Mouse (Mus musculus) left cerebral cortex, adult 11 months (tissue): ENCODE measurements around the gene Nosip.
A peak's percentile ranks its signal among the peaks of the same experiment; 100 is the strongest.

Source experiments
- DNase-seq: peaks from one replicate; pipeline ENCODE4 v3.0.0; 2022; ENCODE audit warnings: low spot score

Gene Nosip

DNA sequence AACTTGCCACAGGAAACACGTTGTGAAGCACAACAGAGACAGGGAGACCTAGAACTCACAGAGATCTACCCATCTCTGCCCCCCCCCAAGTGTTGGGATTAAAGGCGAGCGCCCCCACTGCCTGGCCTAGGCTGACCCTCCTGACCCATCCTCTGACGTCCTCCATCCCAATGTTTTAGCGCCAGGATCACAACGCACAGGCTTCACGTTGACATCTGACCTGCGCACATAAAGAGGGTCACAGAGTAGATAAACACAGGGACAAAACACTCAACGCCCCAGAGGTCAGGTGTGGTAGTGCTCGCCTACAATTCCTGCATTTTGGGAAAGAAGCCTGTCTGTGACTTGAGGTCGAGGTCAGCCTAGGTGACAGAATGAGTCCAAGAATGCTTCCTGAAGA lies 25.5 kb upstream of the Nosip start:
- no peak for DNase-seq

DNA sequence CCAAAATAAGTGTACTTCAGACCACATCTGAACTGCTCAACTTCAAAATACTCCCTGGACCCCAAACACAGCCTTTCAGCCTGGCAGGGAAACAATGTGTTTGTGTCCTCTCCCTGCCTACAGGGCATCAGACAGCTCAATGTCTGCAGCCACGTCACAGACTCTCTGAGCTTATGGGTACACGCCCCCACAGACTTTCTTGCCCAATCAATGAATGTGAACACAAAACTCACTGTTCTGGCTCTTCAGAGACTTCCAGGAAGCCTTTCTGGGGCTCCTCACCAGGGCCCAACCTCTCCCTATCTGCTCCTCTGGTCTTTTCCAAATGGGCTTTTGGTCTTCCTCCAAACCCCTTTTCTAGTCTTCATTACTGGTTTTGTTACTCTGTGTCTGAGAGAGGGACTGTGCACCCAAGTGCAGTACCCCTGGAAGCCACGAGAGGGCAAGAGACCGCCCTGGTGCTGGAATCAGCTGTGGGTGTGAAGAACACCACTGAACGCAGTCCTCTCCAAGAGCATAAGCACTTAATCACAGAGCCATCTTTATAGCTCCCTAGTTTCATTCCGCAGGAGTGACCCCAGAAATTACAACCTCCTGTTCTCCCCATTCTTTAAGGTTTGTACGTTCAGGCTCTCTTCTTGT lies 24.4 kb upstream of the Nosip start:
- DNase-seq: no peak

DNA sequence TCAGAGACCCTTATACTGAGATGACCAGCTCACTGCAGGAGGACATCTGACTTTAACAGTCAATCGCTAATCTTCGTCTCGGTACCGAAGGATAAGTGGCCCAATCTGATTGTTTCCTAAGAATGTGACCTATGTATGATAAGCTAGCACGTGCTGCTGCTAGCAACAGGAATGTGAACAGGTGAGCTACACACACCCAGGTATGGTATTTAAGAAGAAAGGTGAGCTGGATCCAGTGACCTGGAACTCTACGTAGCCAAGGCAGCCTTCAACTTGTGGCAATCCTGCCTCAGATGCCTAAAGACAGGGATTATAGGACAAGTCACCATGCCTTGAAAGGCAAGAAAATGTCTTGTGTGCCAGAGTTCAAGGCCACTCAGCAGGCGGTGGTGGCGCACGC lies 23.8 kb upstream of the Nosip start:
- DNase-seq: no peak

DNA sequence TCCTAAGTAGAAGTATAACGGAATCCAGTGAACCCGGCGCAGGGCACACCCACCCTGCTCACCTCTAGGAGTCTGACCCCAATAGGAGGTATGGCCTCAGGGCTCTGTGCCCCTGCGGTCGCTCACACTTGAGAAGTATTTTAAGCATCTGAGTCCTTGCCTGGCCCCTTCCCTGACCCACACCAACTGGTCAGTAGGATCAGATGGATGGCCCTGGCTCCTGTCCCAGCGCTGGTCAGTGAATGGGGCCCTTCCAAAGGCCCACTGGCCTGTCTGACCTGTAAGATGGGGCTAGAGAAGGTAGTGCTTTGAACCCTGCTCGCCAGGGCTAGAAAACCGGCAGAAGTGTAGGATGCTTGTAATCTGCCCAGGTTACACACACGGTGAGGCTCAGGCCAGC lies 21.4 kb upstream of the Nosip start:
- no peak for DNase-seq

DNA sequence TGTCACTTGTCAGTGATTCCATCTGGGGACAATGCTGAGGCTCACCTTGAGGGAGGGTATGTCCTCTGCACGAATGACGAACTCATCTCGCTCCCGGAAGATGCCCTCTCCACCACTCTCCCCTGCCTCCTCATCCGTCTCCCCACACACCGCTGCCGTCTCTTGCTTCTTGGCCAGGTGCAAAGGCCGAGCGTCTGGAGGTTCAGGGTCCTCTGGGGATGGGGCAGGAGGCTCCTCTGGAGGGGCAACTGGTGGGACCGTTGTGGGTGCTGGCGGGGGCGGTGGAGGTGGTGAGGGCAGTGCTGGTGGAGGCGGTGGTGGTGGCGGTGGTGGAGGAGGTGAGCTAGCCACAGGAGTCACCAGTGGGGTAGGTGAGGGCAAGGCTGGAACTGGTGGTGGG lies 18.9 kb upstream of the Nosip start:
- DNase-seq: no peak

DNA sequence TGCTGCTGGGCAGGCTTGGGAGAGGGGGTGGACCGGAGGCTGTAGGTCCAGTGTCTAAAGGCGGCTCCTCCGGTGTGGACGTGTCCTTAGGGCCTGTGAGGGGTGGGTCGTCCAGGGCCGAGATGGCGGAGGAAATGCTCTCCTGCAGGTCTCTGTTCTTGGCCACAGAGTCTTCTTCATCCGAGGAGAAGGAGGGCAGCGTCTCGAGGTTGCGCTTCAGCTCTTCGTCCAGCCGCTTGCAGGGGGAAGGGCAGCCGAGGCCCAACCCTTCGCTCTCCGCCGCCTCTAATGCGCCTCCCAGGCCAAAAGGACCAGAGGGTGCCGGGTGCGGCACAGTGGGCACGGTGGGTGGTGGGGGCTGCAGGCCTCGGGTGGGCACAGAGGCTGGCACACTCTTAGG lies 16.5 kb upstream of the Nosip start:
- DNase-seq: no peak

DNA sequence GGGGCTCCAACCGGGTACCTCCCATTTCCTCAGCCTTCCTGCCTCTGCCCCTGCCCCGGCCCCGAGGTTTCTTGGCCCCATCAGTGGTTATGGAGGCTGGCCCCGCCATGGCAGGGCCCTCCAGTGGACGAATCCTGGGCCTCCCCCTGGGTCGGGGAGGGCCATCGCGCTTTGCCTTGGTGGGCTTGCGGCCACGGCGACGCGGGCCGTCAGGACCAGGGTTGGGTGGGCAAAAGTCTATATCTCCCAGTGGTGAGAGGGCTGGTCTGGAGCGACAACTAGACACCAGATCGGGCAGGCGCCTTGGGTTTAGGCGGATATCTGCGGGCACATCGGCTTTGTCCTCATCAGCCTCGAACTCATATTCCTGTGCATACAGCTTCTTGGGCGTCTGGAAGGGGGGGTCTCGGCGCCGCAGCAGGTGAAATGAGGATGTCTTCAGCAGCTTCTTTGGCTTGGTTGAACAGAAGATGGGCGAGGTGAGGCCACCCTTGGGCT lies 15.3 kb upstream of the Nosip start:
- DNase-seq: no peak

DNA sequence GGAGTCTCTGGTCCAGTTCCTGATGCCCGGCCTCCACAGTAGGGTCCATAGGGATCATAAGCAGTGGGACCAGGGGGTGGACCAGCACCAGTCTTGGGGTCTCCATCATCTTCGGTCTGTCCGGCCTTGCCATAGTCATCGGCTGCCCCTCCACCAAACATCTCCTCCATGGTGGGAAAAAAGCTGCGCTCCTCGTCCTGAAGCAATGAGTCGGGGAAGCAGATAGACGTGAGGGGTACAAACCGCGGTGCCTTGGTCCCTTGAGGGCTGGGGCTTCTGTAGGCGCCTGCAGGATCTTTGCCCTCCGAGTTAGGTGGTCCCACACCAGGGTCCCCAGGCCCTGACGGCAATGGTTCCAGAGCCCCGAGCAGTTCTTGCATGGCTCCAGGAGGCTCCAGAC lies 14.7 kb upstream of the Nosip start:
- DNase-seq: no peak

DNA sequence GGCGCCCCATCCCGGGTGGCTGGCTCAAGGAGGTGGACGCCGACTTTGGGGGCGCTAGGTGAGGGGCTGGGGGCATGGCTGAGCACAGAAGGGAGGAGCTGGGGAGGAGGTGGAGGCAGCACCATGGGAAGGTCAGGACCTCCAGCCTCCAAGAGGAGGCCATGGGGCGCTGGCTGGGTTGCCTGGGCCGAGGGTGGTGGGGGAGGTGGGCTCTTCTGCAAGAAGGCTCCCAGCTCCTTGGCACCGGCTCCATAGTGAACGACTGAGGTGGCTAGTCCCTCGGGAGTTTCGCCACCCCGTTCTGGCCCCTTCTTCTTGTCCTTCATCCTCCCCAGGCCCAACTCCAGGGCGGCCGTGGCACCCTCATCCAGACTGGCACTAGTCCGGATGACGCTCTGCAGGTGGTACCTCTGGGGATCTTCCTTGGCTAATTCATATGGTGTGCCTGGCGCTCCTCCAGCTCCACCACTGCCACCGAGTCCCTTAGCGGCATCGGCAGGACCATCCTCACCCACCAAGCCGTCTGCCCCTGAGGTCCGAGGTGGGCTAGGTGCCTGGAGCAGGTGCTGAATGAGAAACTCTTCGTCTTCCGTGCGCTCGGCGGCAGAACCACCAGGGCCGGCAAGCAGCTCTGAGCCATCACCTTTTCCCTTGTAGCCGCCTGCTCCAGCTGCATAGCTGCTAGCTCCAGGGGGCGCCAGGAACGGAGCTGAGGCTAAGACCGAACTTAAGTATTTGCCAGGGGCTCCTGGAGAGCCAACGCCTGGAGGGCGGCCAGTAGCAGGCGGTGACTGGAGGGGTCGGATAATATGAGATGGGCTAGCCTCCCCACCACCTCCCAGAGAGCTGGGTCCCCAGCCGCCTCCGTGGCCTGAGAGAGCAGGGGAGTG lies 14.0 kb upstream of the Nosip start:
- no peak for DNase-seq

DNA sequence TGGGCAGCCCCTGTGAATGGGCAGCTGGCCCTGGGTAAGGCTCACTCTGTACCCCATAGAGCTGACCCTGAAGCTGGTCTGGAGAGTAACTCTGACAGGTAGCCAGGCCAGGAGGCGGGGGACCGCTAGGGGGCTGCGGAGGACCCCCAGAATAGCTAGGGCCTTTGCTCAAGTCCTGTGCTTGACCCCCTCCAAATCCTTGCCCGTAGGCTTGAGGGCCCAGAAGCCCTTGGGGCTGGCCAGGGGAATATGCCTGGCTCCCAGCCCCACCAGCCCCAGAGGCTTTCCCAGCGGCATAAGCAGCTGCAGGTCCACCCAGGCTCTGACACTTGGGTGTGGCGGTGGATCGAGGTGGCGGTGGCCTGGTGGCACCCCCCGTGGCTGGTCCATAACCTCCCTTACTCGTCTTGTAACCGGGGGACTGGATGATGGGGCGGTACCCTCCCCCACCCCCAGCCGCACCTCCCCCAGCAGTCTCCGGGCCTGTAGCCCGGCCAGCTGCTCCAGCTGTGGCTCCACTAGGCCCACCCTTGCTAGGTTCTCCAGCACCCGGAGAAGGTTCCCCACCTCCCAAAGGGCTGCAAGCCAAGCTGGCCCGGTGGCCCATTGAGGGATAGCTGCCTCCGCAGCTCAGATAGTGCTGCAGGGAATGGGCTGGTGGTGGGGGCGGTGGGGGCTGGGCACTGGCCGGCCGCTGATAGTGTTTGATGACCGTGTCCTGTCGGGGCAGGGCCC lies 13.1 kb upstream of the Nosip start:
- DNase-seq: no peak

DNA sequence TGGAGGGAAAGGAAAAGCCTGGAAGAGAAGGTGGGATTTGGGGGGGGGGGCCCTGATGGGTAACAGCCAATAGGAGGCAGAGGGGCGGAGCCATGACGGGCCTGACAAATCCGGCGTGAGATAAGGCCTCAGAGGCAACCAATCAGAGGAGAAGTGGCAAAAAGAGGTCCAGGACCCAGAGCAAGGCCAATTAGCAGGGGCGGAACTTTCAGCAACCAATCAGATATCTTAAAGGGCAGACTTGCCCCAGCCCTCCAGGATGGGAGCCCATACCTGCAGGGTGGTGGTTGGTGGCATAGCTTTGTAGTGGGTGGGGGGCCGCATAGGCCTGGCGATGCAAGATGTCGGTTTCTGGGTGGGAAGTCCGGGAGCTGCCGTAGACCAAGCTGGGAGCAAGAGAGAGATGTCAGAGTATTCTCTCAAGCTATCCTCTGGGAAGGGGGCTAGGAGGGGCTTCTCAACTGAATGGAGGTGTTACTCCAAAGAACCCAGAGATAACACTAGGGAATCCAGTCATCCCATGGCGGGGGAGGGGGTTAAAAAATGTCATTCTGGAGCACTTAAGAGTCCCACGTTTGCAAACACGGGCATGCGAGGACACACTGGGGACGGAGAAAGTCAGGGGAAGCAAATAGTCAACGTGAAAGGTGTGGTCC lies 11.2 kb upstream of the Nosip start:
- peak; percentile 77 for DNase-seq

DNA sequence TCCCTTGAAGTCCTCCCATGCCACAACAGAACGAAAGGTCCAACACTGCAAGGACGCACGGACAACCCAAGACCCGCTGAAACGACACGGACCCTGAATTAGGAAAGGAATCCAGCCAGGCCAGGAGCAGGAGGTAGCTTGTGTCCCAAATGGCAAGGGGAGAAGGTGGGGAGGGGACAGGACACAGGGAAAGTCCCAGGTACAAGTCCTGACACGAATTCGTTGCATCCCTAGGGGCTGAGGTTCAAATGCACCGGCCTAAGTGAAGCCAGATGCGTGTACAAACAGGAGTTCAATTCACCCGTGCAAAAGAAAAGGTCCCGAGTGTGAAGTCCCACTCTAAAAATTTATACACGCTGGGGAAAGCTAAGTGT lies 10.6 kb upstream of the Nosip start:
- DNase-seq: no peak

DNA sequence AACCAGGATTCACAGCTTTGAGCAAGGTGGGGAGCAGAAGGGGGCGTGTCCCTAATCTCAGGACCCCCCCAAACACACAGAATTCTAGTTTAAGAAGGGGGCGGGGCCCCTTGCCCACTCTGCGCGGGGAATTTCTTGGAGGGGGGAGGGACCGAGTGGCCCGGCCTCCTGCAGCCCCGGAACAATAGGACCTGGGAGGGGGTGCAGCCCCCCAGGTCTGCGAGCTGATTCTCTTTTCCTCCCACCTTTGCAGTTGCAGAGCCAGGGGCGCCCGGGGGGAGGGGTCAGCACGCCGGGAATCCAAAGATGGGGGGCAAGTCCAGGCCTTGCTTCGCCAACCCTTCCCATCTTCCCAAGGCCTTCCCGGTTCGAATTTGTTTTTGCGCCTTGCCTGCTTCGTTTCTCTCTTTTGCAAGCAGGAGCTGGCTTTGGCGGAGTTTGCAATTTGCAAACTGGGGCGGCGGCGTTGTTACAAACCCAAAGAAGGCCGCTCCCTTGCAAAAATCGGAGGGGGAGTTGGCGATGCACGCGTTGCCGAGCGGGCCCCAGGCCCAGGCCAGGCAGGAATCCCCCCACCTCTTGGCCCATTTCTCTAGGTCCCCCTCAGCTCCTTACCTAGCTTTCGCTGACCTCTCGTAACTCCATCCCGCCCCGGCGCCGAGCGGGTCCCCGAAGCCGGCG lies 9.9 kb upstream of the Nosip start:
- no peak for DNase-seq

DNA sequence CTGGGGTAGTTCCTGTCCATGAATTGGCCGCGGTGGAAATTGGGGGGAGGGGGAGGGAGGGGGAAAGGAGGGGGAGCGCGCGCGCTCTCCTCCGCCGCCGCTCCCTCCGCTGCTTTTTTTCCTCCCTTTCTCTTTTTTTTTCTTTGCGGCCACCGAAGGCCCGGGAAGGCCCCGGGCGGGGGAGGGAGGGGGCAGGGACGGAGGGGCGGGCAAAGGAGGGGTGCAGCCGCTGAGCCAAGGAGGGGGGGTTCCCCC lies 9.4 kb upstream of the Nosip start, which contains the start of gene Prr12:
Prr12 (minus strand) TSS at position 20 of the 255 bp plus-strand sequence.
- DNase-seq: no peak

DNA sequence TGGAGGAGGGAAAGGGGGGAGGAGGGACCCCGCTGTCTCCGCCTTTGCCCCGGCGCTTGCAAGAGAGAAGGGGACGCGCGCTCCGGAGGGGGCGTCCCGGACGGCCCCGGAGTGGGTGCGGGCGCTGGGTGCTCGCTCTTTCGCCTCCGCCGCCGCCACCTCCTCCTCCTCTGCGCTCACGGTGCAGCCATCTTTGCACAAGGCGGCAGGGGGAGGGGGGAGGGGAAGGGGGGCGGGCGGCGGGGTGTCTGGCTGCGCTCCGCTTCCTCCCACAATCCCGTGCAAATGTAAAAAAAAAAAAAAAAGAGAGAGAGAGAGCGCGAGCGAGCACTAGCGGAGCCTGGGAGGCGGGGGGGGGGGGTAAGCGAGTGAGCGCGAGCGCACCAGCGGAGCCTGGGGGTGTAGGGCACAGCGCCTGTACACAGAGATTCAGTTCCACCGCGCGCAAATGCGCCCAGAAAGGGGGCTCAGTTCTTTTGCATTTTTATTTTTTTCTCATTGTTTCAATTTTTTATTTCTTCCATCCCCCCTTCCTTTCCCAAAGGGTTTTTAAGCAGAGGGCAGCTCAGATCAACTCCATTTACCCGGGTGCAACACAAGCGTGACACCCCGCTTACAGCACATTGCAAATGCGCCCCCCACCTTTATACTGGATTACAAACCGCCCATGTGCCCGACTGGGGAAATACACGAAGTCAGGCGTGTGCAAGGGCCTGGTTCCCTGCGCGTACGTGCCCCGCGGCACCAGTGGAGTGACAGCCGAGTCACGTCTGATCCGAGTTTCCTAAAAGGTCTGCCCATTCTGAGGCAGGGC lies 8.9 kb upstream of the Nosip start:
- peak; percentile 52 for DNase-seq

DNA sequence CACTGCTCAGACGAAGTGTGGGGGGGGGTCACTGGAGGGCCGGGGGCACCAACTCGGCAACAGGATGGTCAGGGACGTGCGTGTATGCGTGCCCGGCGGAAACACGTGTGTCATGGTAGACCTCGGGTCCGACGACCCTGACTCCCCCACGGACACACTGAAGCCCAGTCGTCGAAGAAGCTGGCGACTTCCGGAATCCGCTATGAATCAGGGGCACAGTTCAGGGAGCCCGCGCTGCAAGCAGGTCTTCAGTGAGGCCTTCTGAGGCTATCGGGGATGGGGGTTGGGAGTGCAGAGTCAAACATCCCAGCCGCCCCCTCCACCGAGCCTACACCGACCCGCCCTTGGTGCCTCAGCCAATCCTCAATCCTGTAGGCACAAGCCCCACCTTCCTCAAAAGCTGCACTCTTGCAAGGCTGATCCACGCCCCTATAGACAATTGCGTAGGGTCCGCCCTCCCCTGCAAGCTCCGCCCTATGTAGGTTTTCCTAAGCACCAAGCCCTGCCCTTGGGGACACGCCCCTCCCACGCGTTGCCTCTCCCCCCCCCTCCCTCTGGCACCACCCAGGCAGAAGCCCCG lies 8.2 kb upstream of the Nosip start:
- peak; percentile 96 for DNase-seq

DNA sequence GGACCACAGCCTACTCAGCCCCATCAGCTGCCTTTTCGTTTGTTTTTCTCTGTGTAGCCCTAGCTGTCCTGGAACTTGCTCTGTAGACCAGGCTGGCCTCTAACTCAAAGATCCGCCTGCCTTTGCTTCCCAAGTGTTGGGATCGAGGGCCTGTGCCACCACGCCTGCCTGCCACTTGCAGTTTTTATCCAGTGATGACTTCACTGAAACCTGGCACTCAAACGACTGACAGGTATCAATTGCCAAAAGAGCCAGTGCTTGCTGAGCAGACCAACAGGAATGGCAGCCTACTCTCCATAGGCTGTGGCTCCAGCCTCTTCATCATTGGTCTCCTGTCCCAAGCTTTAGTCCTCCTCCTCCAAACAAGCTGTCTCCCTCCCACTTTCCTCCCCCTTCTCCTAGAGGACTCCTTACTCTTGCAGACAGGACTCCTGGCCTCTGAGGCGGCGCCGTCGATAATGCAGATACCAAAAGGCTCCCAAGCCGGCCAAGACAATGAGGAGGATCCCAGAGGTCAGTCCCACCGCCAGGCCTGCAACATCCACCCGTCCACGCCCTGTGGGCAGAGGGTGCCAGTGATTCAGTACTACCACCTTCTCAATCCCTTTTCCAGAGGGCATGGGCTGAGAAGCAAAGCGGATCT lies 5.8 kb upstream of the Nosip start:
- no peak for DNase-seq

DNA sequence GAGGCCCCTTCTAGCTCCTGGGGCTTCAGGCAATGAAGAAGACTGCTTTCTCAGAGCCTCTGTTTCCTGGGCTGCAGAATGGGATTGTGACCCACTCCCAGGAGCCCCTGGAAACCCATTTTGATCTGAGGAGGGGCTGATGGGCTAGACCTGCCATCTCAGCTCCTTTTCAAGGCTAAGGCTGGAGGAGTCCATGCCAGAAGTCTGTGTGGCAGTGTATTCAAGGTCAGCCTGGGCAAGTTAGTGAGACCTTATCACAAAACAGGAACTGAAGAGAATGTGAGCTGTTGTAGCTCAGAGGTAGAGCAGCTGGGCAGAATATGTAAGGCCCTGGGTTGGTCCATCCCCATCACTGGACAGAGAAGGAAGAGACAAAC lies 5.3 kb upstream of the Nosip start:
- no peak for DNase-seq

DNA sequence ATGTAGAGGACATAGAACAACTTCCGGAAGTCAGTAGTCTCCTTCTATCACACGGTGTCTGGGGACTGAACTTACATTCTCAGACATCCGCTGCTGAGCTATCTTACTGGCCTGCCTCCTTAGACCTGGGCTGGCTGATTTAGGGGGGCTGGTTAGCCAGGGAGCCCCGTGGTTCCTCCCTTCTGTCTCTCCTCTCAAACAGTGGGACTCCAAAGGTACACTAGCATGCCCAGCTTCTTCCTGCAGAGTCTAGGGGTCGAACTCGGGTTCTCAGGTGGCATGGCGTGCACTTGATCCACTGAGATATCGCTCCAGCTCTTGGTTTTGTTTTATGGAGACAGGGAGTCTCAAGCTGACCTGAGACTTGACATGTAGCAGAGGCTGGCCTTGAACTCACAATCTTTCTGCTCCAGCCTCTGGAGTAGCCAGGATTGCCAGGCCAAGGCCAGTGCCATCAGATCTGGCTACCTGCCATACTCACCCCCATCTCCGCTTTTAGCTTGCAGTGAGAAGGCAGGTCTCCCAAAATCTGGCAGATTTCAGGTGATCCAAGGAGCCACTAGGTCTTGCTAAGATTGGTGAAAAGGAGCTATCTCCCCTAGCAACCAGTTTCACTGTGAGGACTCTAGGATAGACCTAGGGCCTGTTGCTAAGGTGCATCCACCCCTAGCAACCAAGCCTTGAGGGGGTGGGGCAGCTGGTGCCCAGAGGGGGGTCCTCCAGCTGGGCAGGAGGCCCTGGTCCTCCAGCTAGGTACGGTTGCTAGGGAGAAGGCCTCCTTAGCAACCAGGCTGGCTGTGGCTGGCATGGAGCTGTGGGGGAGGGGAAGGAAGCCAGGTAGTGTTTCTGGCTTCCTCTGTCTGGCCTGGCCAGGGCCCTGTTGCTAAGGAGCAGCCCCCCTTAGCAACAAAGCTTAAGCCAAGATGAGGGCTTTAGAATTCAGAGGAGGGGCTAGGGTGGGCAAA lies 3.3 kb upstream of the Nosip start:
- no peak for DNase-seq
